Mouse (Mus musculus): Measurements from ENCODE around the gene Hrnr. TPM values are rescaled to one million over a fixed set of nuclear protein-coding genes. Genes with fewer than 3 reads are reported as not detected.

Hrnr gene
- polyA plus RNA-seq, 1 experiment from 2014 or later = not detected

DNA sequence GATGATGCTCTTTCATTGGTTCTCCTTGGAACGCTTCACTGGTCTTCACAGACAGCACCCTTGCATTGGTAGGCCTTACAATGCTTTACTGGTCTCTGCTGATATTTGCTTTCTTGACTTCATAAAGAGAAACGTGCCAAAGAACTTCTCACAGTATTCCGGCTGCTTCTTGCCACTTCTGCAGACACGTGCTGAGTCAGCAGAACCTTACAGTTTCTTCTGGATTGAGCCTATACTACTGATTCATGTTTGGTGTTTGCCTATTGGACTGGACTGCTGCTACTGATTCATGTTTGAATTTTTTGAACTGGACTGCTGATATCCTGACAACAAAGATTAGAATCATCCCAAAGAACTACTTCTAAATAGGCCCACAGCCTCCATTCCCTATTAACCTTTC, 20.5 kb downstream of the Hrnr start:
- Histone ChIP-seq H3K36me3 (ENCODE audit: control insufficient read depth, insufficient read depth) (no peaks in the 10 kb centered on the region), H3K4me2 (ENCODE audit: low read depth, low read length) (no peak overlapping the region), H3K4me1 (ENCODE audit: control insufficient read depth, insufficient read depth, low read length) (no peaks in the 10 kb centered on the region), H3K4me3 (ENCODE audit: low read length) (no peak overlapping the region), H3K27me3 (ENCODE audit: control insufficient read depth, insufficient read depth, low read length) (no peaks in the 10 kb centered on the region), H3K9ac (ENCODE audit: low read length) (no peak overlapping the region), H3K9me3 (replicated peaks; ENCODE audit: control insufficient read depth, low read length) (no peaks in the 10 kb centered on the region), H3K27ac (ENCODE audit: low read length) (no peak overlapping the region)
- WGBS = 81% methylated on average over 4 of the region's 4 CpGs
- ATAC-seq (replicated peaks; ENCODE audit: extremely low read depth, insufficient read depth, low FRiP score) = no peak

DNA sequence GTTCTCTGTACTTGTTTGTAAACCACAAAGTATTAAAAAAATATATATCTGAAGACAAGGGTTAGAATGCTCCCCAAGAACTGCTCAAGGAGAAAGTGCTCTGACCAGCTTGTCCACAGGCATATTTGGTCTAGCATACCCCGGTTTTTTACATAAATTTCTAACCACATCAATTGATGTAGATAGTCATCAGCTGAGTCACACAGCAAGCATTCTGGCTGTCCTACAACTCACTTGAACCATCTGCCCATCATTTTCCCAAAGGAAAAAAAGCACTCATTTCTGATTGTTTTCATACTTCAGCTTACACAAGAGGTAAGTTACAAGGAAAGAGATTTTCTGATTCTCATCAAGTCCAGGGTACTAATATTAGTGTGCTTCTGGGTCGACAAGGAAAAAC, 27.3 kb downstream of the Hrnr start:
- H3K4me2 ChIP-seq (ENCODE audit: low read depth, low read length) = no peak overlapping the region
- no peak for ATAC-seq (replicated peaks; ENCODE audit: extremely low read depth, insufficient read depth, low FRiP score)
- H3K4me3 ChIP-seq (ENCODE audit: low read length) = no peak overlapping the region
- H3K4me1 ChIP-seq (ENCODE audit: control insufficient read depth, insufficient read depth, low read length) = no peaks in the 10 kb centered on the region
- no peaks in the 10 kb centered on the region for H3K9me3 ChIP-seq (replicated peaks; ENCODE audit: control insufficient read depth, low read length)
- no peaks in the 10 kb centered on the region for H3K36me3 ChIP-seq (ENCODE audit: control insufficient read depth, insufficient read depth)
- no peaks in the 10 kb centered on the region for H3K27me3 ChIP-seq (ENCODE audit: control insufficient read depth, insufficient read depth, low read length)
- WGBS = 63% methylated on average over 2 of the region's 2 CpGs
- no peak overlapping the region for H3K9ac ChIP-seq (ENCODE audit: low read length)
- no peak overlapping the region for H3K27ac ChIP-seq (ENCODE audit: low read length)

DNA sequence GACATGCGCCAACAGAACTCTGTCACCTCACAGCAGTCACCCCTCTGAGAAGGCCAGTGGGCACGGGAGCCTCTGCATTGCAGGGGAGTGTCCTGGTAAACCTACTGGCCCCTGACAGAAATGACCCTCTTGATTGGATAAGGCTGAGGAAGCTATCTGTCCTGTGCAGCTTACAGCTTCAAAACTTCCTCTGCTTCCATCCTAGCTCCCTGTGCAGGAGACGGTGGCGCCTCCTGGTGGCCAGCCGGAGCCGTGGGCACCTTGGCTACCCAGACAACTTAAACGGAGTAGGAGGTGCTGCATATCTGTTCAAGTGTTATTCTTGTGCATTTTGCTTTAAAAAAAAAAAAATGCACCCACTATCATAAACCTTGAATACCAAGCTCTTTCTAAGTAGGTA, 40.5 kb downstream of the Hrnr start:
- no peak overlapping the region for H3K27ac ChIP-seq (ENCODE audit: low read length)
- no peaks in the 10 kb centered on the region for H3K4me1 ChIP-seq (ENCODE audit: control insufficient read depth, insufficient read depth, low read length)
- no peak overlapping the region for H3K4me3 ChIP-seq (ENCODE audit: low read length)
- H3K9ac ChIP-seq (ENCODE audit: low read length) = no peak overlapping the region
- no peaks in the 10 kb centered on the region for H3K9me3 ChIP-seq (replicated peaks; ENCODE audit: control insufficient read depth, low read length)
- H3K27me3 ChIP-seq (ENCODE audit: control insufficient read depth, insufficient read depth, low read length) = 0 out of 2 replicates have a peak, but pooled peaks cover 3% of the 10 kb centered on the region
- no peaks in the 10 kb centered on the region for H3K36me3 ChIP-seq (ENCODE audit: control insufficient read depth, insufficient read depth)
- no peak for ATAC-seq (replicated peaks; ENCODE audit: extremely low read depth, insufficient read depth, low FRiP score)
- H3K4me2 ChIP-seq (ENCODE audit: low read depth, low read length) = no peak overlapping the region
- WGBS = 18% methylated on average over 7 of the region's 7 CpGs

DNA sequence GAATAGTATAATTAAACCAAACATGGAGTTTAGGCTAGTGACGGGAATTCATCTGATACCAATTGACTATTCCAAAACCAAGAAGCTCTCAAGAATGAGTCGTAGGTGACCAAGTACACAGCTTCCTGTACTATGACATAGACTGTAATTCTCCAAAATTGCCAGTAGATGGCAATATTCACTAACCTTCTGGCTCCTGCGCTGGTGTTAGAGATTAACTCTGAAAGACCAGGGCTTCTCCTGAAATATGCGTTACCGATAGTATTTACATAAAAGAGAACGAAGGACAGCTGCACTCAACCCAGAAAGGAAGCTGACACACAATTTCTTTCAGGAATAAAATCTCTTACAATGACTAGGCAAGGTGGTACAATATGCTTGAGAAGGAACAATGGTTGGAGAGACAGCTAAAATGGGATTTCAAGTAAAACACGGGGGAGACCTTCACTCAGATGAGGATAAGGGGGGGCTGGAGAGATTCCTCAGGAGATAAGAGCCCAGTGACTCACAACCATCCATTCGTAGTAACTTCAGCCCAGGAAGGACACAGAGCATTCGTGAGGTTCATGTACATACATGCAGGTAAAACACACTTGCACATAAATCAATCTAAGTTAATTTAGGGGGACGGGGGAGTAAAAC, 42.5 kb downstream of the Hrnr start:
- Histone ChIP-seq H3K36me3 (ENCODE audit: control insufficient read depth, insufficient read depth) (no peaks in the 10 kb centered on the region), H3K4me2 (ENCODE audit: low read depth, low read length) (peak overlapping the region; percentile 14), H3K4me3 (ENCODE audit: low read length) (no peak overlapping the region), H3K4me1 (ENCODE audit: control insufficient read depth, insufficient read depth, low read length) (no peaks in the 10 kb centered on the region), H3K9me3 (replicated peaks; ENCODE audit: control insufficient read depth, low read length) (no peaks in the 10 kb centered on the region), H3K27ac (ENCODE audit: low read length) (no peak overlapping the region), H3K27me3 (ENCODE audit: control insufficient read depth, insufficient read depth, low read length) (0 out of 2 replicates have a peak, but pooled peaks cover 3% of the 10 kb centered on the region), H3K9ac (ENCODE audit: low read length) (no peak overlapping the region)
- 0 out of 2 replicates have a peak, but pooled peaks have one; percentile 41 for ATAC-seq (replicated peaks; ENCODE audit: extremely low read depth, insufficient read depth, low FRiP score)
- 7% methylated on average over 10 of the region's 10 CpGs for WGBS

DNA sequence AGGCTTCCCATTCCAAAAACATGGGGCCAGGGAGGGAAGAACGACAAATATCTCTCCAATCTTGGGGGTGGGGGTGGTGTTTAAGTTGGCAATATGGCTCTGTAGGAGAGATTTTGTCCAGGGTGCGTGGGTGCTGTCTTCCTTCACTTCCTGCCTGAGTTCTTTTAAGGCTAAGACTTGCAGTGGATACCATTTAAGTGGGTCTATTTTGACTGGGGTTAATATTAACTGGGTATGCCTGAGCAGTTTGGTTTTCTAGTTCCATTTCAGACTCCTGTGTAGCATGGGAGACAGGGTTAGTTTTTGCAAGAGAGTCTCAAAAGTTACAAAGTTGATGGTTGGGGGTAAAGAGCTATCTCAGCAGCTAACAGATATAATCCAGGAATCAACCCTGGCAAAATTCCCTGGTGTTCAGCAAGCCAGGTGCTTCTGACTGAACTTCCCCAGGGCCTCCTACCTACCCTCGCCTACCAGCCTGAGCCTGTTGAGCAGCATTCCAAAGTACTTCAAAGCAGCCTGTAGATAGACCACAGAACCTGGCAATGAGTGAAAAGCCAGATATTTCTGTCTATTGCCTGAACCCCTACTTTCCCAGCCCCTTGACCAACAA, 47.5 kb downstream of the Hrnr start:
- H3K9me3 ChIP-seq (replicated peaks; ENCODE audit: control insufficient read depth, low read length) = no peaks in the 10 kb centered on the region
- 45% methylated on average over 3 of the region's 3 CpGs for WGBS
- no peak for ATAC-seq (replicated peaks; ENCODE audit: extremely low read depth, insufficient read depth, low FRiP score)

DNA sequence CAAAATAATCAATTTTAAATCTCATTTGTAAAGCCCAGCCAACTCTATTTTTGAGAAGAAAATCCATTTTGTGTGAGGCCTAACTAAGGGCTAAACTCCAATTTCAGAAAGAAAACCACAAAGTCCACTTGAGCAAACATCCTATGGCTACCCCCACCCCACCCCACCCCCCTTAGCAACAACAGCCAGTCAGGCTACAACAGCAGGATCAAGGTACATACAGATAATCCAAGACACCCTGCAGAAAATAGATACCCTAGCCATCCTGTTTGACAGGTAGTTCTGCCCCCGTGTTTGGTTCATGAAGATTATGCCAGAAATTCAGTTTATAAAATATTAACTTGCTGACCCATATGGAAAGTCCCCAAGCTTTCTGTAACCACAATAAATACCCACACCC, 48.6 kb downstream of the Hrnr start:
- WGBS = 68% methylated on average over 1 of the region's 1 CpGs
- Histone ChIP-seq H3K4me3 (ENCODE audit: low read length) (no peak overlapping the region), H3K9ac (ENCODE audit: low read length) (no peak overlapping the region), H3K27me3 (ENCODE audit: control insufficient read depth, insufficient read depth, low read length) (no peaks in the 10 kb centered on the region), H3K4me1 (ENCODE audit: control insufficient read depth, insufficient read depth, low read length) (no peaks in the 10 kb centered on the region), H3K27ac (ENCODE audit: low read length) (no peak overlapping the region), H3K36me3 (ENCODE audit: control insufficient read depth, insufficient read depth) (no peaks in the 10 kb centered on the region), H3K9me3 (replicated peaks; ENCODE audit: control insufficient read depth, low read length) (no peaks in the 10 kb centered on the region), H3K4me2 (ENCODE audit: low read depth, low read length) (no peak overlapping the region)
- ATAC-seq (replicated peaks; ENCODE audit: extremely low read depth, insufficient read depth, low FRiP score) = no peak

More for the DNA sequence above, 47.5 kb downstream of the Hrnr start:
- H3K9ac ChIP-seq (ENCODE audit: low read length) = no peak overlapping the region
- H3K4me2 ChIP-seq (ENCODE audit: low read depth, low read length) = no peak overlapping the region
- 0 out of 2 replicates have a peak, but pooled peaks cover 3% of the 10 kb centered on the region for H3K27me3 ChIP-seq (ENCODE audit: control insufficient read depth, insufficient read depth, low read length)
- H3K4me1 ChIP-seq (ENCODE audit: control insufficient read depth, insufficient read depth, low read length) = no peaks in the 10 kb centered on the region
- no peaks in the 10 kb centered on the region for H3K36me3 ChIP-seq (ENCODE audit: control insufficient read depth, insufficient read depth)
- no peak overlapping the region for H3K4me3 ChIP-seq (ENCODE audit: low read length)
- no peak overlapping the region; the same call in 1 of the 2 replicates for H3K27ac ChIP-seq (ENCODE audit: low read length)

DNA sequence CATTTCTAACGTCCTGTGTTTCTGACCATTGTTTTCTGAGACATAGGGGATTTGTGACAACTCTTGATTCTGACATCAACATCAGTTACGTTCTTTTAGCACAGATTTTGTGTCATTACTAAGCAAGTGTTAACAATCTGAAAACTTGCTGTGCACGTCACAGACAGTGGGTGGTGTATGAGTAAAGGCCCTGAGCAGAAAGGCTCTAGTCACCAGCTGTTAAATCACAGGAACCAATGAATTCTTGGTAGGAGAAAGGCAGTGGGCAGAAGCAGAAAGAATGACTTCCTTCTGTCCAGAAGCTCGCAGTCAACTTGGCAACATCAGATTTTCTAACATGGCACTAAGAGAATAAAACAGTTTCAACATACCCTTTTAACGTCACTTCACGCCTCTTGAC, 53.9 kb downstream of the Hrnr start:
- Histone ChIP-seq H3K4me3 (ENCODE audit: low read length) (no peak overlapping the region), H3K9me3 (replicated peaks; ENCODE audit: control insufficient read depth, low read length) (no peaks in the 10 kb centered on the region), H3K27me3 (ENCODE audit: control insufficient read depth, insufficient read depth, low read length) (no peaks in the 10 kb centered on the region), H3K9ac (ENCODE audit: low read length) (no peak overlapping the region), H3K36me3 (ENCODE audit: control insufficient read depth, insufficient read depth) (no peaks in the 10 kb centered on the region), H3K4me2 (ENCODE audit: low read depth, low read length) (no peak overlapping the region), H3K27ac (ENCODE audit: low read length) (no peak overlapping the region), H3K4me1 (ENCODE audit: control insufficient read depth, insufficient read depth, low read length) (no peaks in the 10 kb centered on the region)
- 69% methylated on average over 6 of the region's 6 CpGs for WGBS
- no peak for ATAC-seq (replicated peaks; ENCODE audit: extremely low read depth, insufficient read depth, low FRiP score)

DNA sequence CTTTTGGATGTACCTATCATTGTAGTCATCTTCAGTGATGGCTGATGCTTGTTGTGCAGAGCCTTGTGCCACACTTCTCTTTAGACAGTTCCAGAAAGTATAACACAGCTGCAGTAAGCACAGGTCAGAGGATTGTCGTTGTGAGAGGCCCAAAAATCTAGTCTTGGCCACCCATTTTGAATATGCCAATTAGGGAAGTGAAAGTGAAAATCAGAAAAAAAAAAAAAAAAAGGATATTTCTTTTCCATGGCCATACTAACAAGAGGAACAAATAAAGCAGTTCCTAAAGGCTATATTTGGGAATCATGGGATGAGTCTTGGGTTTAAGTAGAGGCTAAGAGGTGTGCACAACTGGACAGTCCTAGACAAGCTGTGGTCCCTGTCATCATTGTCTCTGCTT, 55.6 kb downstream of the Hrnr start:
- 72% methylated on average over 1 of the region's 1 CpGs for WGBS
- no peaks in the 10 kb centered on the region for H3K9me3 ChIP-seq (replicated peaks; ENCODE audit: control insufficient read depth, low read length)
- H3K27me3 ChIP-seq (ENCODE audit: control insufficient read depth, insufficient read depth, low read length) = no peaks in the 10 kb centered on the region
- no peak overlapping the region for H3K4me2 ChIP-seq (ENCODE audit: low read depth, low read length)
- no peak overlapping the region for H3K9ac ChIP-seq (ENCODE audit: low read length)
- no peak overlapping the region for H3K4me3 ChIP-seq (ENCODE audit: low read length)
- no peaks in the 10 kb centered on the region for H3K36me3 ChIP-seq (ENCODE audit: control insufficient read depth, insufficient read depth)
- H3K4me1 ChIP-seq (ENCODE audit: control insufficient read depth, insufficient read depth, low read length) = no peaks in the 10 kb centered on the region
- H3K27ac ChIP-seq (ENCODE audit: low read length) = no peak overlapping the region
- no peak for ATAC-seq (replicated peaks; ENCODE audit: extremely low read depth, insufficient read depth, low FRiP score)

DNA sequence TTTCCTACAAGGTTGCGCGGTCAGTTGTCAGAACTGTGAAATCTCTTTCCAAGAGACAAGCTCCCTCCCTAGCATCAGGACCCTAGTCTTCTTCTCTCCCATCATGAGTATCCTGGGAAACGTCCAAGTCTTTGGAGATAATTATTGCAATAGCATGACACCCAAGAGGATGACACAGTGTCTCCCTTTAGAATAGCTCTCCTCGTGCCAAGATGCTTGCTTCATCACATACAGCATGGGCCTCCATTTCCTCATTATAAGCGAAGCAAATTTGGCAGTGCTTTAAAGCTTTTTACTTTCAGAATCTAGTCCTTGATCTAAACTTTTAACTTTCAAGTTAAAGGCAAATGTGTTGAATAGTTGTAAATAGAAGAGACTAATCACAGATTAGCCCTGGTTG, 56.1 kb downstream of the Hrnr start:
- no peak for ATAC-seq (replicated peaks; ENCODE audit: extremely low read depth, insufficient read depth, low FRiP score)
- H3K4me1 ChIP-seq (ENCODE audit: control insufficient read depth, insufficient read depth, low read length) = no peaks in the 10 kb centered on the region
- 76% methylated on average over 5 of the region's 5 CpGs for WGBS

More for the DNA sequence above, 56.1 kb downstream of the Hrnr start:
- Histone ChIP-seq H3K9ac (ENCODE audit: low read length) (no peak overlapping the region), H3K4me3 (ENCODE audit: low read length) (no peak overlapping the region), H3K9me3 (replicated peaks; ENCODE audit: control insufficient read depth, low read length) (no peaks in the 10 kb centered on the region), H3K27ac (ENCODE audit: low read length) (no peak overlapping the region), H3K4me2 (ENCODE audit: low read depth, low read length) (no peak overlapping the region), H3K36me3 (ENCODE audit: control insufficient read depth, insufficient read depth) (no peaks in the 10 kb centered on the region), H3K27me3 (ENCODE audit: control insufficient read depth, insufficient read depth, low read length) (no peaks in the 10 kb centered on the region)
